Mouse (Mus musculus) 3134 (cell line): ENCODE measurements around the gene Cdc42bpa.

Experiments used
- DNase-seq: peaks from one replicate; pipeline ENCODE4 v3.0.0-alpha.2; 2011; ENCODE audit warnings: low spot score; ENCODE audit not compliant: insufficient read length; ENCODE audit errors: extremely low read depth

The Cdc42bpa gene

DNA sequence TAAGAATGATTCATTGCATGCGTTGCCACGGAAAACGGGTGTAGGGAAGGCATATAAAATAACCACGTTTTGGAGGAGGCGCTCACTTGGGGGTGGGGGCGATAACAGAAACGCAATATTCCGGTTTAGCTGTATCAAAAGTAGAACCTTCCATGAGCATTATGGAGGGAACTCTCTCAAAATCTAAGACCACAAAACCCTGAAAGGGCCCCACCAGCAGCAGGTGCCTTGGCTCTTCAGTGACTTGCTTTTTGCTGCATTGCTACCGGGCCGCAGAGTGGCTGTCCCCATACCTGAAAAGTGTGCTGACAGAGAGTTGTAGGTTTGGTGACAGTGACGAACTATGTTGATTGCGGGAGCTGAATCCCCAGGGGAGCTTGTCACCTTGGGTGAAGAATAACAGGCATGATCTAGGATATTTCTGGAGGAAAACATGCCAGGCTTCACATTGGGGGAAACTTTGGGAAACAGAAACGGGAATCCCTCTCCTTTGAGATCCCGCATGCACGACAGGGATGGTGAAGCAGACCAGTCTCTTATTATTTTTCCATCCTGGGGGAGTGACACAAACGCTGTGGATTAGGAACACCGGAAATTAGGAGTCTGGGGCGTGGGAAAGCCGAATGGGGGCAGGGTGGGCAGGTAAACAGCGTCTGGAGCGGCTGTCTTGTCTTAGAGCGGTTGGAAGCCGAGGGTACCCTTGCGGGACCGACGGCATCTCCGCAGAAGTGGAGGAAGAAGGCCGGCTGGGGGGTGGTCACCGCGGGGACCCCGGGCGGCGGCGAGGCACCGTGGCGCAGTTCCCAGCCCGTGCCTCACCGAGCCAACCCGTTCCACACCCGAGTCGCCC lies 1.2 kb upstream of the Cdc42bpa start:
- DNase-seq: peak; percentile 51

DNA sequence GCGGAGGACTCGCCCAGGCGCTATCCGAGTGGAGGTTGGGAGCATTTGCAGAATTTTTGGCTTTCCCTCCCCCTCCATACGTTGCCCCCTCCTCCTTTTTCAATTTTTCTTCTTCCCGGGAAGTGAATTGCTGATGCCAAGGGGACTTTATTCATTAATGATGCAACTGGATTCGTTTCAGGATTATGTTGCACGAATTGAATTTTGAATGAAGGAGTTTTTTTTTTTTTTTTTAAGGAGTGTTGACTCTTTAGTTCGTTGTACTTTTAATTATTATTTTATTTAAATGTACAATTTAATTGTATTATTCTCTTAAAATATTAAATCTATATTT lies 238 bp downstream of the Cdc42bpa start:
- no peak for DNase-seq

GRCm38 (mm10) chr1:179960882-179961698 lies 818 bp downstream of the Cdc42bpa start:
- DNase-seq: peak; percentile 43

GRCm38 (mm10) chr1:179961777-179962176 lies 1.5 kb downstream of the Cdc42bpa start:
- DNase-seq: peak; percentile 15

DNA sequence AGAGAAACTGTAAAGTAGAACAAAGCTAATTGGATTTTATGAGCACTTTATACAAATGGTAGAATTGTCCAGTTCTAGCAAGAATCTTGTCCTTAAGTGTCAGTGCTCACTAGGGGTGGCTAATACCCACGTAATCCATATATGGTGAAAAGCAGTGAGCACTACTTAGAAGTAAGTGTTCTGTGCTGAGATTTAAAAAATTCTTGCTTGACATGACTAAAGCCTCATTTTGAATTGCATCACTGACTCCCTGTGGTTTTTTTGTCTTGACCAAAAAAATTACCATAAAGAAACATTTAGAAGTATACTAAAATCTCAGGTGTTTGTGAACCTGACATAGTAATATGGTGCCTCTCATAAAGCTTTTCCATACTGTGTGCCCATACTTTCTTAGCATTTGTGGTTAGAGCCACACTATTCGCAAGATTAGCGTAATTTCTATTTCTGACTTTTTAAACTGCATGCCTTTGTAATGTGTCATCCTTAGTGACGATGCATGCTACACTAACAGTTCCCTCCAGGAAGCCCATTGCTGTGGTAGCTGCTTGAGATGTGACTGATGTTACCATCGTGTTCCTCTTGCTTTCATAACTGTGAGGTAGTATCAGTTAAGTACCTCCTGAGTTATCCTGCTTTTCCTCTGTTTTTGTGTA lies 9.6 kb downstream of the Cdc42bpa start:
- DNase-seq: peak; percentile 61

DNA sequence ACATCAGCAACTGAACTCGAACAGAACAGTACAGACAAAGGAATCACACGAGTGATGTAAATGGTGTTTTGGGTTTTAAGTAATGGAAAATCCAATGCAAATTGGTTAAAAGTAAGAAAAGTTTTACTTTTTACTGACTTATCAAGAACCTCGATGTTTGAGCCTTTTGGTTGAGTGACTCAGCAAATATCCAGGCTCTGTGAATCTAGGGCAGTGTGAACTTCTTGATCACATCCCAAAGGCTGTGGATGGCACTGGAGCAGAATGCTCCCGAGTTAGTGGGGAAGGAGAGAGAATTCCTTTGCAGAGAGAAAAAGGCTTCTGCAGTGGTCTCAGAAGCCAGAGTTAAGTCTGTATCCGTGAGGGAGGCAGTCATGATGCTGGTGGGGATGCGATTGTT lies 14.7 kb downstream of the Cdc42bpa start:
- DNase-seq: no peak

DNA sequence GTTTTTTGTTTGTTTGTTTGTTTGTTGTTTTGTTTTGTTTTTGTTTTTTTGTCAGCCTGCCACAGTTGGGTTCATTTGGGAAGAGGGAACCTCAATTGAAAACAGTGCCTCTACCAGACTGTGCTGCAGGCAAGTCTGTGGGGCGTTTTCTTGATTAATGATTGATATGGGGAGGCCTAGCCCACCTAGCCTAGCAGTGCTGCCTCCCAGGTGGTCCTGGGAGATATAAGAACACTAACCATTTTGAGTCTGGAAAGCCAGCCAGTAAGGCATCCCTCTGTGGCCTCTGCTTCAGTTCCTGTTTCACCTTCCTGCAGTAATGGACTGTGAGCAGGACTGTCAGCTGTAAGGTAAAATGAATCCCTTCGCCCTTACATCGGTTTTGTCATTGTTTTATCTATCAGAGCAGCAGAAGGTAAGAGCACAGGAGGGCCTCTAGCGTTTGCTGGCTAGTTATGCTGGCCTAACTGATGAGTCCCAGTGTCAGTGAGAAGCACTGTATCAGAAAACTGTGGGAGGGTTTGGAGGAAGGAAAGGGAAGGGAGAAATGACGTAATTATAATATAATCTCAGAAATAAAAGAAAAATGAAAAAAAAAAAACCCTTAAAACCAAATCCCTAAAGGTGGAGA lies 15.5 kb downstream of the Cdc42bpa start:
- DNase-seq: no peak

DNA sequence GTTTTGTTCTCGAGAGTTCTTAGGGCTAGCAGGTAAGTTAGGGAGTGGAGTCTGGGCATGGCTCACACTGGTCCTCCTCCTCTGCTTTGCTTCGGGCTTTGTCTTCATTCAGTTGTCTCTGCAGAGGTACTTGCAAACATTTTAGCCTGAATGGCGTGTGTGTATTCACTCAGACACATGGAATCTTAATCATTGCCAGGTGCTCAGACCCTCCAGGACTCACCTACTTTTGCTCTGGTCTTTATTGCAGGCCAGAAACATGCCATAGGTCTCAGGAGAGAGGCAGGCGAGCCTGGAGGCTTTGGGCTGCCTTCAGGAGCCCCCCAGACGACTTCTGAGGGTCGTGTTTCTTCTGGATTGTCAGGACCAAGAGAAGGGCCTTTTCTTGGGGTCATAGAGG lies 17.2 kb downstream of the Cdc42bpa start:
- no peak for DNase-seq

GRCm38 (mm10) chr1:179978742-179979141 lies 18.5 kb downstream of the Cdc42bpa start:
- DNase-seq: no peak

DNA sequence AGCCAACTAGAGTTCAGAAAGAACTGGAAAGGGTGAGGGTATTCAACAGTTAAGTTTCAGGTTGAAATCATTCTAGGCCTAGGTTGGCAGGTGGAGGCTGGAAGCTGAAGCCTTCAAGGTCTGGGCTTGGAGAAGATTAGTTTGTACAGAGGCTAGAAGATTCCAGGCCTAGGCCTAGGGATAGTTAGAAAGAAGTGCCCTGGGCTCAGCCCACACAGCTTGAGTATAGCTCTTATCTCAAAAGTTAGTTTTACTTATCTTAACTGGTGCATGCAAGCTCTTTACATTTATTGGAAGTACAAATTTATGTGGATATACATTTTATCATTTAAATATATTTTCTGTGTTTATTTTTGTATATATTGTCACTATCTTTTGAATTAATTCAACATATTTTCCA lies 21.4 kb downstream of the Cdc42bpa start:
- no peak for DNase-seq

DNA sequence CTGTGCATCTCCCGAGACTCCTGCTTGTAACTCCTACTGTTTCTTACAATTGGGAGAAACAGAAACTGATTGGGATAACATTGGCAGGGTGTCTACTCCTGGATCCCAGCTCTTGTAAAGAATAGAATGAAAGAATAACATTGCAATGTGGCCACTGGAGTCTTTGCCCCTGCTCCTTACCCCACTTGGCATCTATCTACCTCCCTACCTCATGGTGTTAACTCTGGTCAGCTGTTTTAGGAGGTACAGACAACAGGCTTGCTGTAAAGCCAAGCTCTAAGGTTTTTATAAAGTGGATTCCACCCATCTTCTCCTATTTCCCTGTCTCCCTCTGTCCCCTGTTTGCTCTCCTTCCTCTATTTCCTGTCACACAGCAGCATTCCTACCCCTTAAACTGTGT lies 21.9 kb downstream of the Cdc42bpa start:
- DNase-seq: no peak

- DNase-seq: no peak
These were observed 22.7 kb downstream of the Cdc42bpa start for GRCm38 (mm10) chr1:179982933-179983332.

DNA sequence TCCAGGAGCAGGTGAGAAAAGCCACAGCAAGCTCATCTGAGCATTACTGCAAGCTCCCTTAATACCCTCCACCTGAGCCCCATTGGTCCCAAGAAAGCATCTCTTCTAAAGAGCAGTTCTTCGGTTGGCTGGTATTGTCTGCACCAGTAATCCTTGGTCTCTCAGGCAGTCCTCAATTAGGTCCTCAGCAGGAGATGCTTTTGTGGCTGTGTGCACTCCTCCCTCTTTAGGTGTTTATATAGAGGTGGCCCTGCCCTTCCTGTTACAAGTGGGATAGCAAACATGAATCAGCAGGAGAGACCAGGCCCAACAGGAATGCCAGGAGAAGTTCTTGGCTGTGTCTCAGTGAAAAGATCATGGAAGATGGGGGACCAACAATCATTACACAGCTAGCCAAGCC lies 23.9 kb downstream of the Cdc42bpa start:
- DNase-seq: no peak

DNA sequence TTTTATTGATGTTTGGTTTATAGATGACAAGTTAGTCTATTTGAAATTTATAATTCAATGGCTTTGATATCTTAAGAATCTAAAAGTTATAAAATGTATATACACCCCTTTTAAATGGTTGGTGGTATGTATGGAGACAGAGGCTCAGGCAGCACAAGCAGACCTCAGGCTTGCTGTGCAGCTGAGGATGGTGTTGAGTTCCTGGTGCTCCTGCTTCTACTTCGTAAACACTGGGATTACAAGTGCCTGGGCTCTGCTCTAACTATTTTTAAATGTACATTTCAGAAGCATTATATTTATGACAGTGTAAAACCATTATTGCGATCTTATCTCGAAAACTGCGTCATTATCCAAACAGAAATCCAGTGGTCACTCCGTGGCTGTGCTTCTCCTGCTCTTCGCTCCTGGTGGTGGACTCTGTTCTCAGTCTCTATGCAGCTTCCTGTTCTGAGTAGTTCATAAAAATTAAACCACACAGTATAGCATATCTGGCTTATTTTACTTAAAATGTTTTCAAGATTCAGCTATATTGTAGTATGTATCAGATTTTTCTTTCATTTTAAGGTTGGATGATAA lies 31.5 kb downstream of the Cdc42bpa start:
- DNase-seq: no peak

DNA sequence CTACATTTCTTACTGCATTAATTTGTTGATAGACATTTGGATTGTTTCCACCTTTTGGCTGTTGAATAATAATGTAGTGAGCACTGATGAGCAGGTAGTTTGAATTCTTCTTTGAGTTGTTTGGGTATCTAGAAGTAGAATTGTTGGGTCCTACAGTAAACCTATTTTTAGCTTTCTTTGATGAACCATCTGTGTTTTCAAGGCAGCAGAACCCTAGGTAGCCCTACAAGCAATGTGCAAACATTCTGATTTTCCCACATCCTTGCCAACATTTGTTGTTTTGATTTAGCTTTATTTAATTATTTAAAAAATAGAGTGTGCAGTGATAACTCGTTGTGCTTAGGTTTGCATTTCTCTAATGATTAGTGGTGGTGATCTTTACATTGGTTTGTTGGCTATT lies 32.0 kb downstream of the Cdc42bpa start:
- no peak for DNase-seq

GRCm38 (mm10) chr1:180008057-180008456 lies 47.8 kb downstream of the Cdc42bpa start:
- DNase-seq: no peak

GRCm38 (mm10) chr1:180013479-180013878 lies 53.2 kb downstream of the Cdc42bpa start:
- no peak for DNase-seq

DNA sequence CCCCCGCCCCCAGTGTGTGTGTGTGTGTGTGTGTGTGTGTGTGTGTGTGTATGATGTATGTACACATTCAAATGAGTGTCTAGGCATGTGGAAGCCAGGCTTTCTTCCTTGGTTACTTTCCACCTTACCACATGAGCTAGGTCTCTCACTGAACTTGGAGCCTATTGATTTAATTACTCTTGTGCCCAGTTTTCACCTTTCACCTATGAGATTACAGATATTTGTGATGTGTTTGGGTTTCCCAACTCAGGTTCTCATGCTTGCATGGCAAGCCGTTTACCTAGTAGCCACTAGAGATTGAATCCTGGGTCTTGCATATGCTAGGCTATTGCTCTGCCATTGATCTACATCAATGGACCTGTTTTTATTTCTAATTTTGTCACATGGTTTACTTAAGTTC lies 57.9 kb downstream of the Cdc42bpa start:
- no peak for DNase-seq

- peak; percentile 15 for DNase-seq
These were observed 61.4 kb downstream of the Cdc42bpa start for GRCm38 (mm10) chr1:180021463-180022296.

DNA sequence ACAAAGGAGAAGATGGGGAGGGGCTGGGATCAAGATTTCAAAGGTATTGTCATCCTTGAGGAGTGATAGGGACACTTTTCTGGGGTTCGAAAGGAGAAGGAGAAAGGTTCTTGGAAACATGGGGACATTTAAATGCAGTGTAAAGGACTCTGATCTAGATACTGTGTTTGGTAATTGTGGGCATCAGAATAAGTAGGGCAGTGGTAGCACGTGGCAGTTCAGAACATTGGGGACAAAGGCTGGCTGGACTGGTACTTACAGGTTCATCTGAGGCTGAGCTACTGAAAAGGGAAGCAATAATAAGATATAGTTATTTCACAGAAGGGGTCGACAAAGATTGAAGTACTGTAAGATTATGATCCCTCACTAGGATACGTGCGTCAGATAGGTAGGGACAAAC lies 63.2 kb downstream of the Cdc42bpa start:
- DNase-seq: no peak
